8 mouse cellular contexts compared by ENCODE assay signal in genomic region chr5:136143161-136143755, GRCm38 (mm10). TPM values are rescaled to one million over a fixed set of nuclear protein-coding genes. Genes with fewer than 3 reads are reported as not detected.
A peak's percentile ranks its signal among the peaks of the same experiment; 100 is the strongest.
DNase-seq lines count a peak whose midpoint lies in the region; ATAC-seq and TF ChIP-seq lines count a peak whose summit lies in the region.

No protein-coding gene starts in this region.

- peaks cover 6% of the 10 kb centered on the region; the same call in 1 of the 2 replicates for H3K9me3 ChIP-seq in liver, embryonic 12.5 days (replicated peaks)
- H3K9me3 ChIP-seq in G1E (replicated peaks): 0 out of 2 replicates have a peak, but pooled peaks cover 4% of the 10 kb centered on the region
- H3K9me3 ChIP-seq in liver, embryonic 14.5 days (ENCODE audit: control insufficient read depth, low read length): no peaks in the 10 kb centered on the region

- H3K9ac ChIP-seq in liver, embryonic 12.5 days: no peak overlapping the region
- H3K9ac ChIP-seq in liver, embryonic 14.5 days (replicated peaks): no peak overlapping the region

- no peak for TF ChIP-seq EP300 in liver, embryonic 14.5 days (IDR thresholded peaks at IDR 0.05; ENCODE audit: low read depth)

- DNase-seq in CD4-positive, CD25-positive, alpha-beta regulatory T cell, adult 2 months (ENCODE audit: low read depth, low spot score): peak; percentile 56
- DNase-seq in liver: peak; percentile 25
- no peak for DNase-seq in G1E (ENCODE audit: low spot score)
- DNase-seq in liver, embryonic 14.5 days (ENCODE audit: low read depth in 3 of 3, low spot score in 3 of 3): no peak
- DNase-seq in adrenal gland, postnatal 25 days: no peak
- no peak for DNase-seq in heart, adult 9 months (ENCODE audit: low spot score in 2 of 2)

- H3K4me2 ChIP-seq in liver, embryonic 12.5 days: no peak overlapping the region
- no peak overlapping the region for H3K4me2 ChIP-seq in liver, embryonic 14.5 days (ENCODE audit: low read depth)

- peaks cover 45% of the 10 kb centered on the region for H3K36me3 ChIP-seq in liver, embryonic 12.5 days
- H3K36me3 ChIP-seq in G1E (replicated peaks): peaks cover 54% of the 10 kb centered on the region
- H3K36me3 ChIP-seq in liver, embryonic 14.5 days (replicated peaks; ENCODE audit: control insufficient read depth, insufficient read depth, low read depth): peaks cover 22% of the 10 kb centered on the region

- no peaks in the 10 kb centered on the region for H3K27me3 ChIP-seq in liver, embryonic 12.5 days (replicated peaks)
- H3K27me3 ChIP-seq in G1E (ENCODE audit: insufficient read depth, low read length): no peaks in the 10 kb centered on the region
- no peaks in the 10 kb centered on the region for H3K27me3 ChIP-seq in liver, embryonic 14.5 days (ENCODE audit: control insufficient read depth, insufficient read depth, low read length)

- WGBS in liver, embryonic 12.5 days (ENCODE audit: insufficient replicate concordance): 81% methylated on average over 6 of the region's 6 CpGs
- 80% methylated on average over 6 of the region's 6 CpGs for WGBS in liver, embryonic 14.5 days (ENCODE audit: insufficient replicate concordance)

- ATAC-seq in CD4-positive, CD25-positive, alpha-beta regulatory T cell, adult 4 months: no peak
- ATAC-seq in liver, embryonic 12.5 days: no peak
- ATAC-seq in G1E (ENCODE audit: extremely low read depth, insufficient number of reproducible peaks, low FRiP score, poor library complexity, severe bottlenecking): no peak
- no peak for ATAC-seq in liver, embryonic 14.5 days (ENCODE audit: insufficient read depth)

- peaks cover 47% of the 10 kb centered on the region for H3K4me1 ChIP-seq in liver, embryonic 12.5 days
- H3K4me1 ChIP-seq in G1E (ENCODE audit: insufficient read depth, low read depth, low read length): peaks cover 72% of the 10 kb centered on the region
- H3K4me1 ChIP-seq in liver, embryonic 14.5 days (replicated peaks; ENCODE audit: control insufficient read depth in 2 of 2, insufficient read depth in 2 of 2, low read length in 1 of 2): peaks cover 0 to 13% of the 10 kb centered on the region in 2 experiments; a peak in 2 of 4 replicates

- H3K27ac ChIP-seq in liver, embryonic 12.5 days: no peak overlapping the region
- H3K27ac ChIP-seq in liver, embryonic 14.5 days: no peak overlapping the region

- TF ChIP-seq CTCF in G1E (IDR thresholded peaks at IDR 0.05; ENCODE audit: low read depth, low read length): peak; percentile 43; the same call in 1 of the 2 replicates
- peak; percentile 72 for TF ChIP-seq CTCF in liver, embryonic 14.5 days (IDR thresholded peaks at IDR 0.05; ENCODE audit: low read depth)

- H3K4me3 ChIP-seq in liver, embryonic 12.5 days: no peak overlapping the region
- no peak overlapping the region for H3K4me3 ChIP-seq in G1E (ENCODE audit: low read depth, low read length)
- H3K4me3 ChIP-seq in liver, embryonic 14.5 days (ENCODE audit: insufficient read depth in 1 of 2, low read depth in 2 of 2, low read length in 2 of 2): no peak overlapping the region

RNA-seq across cellular contexts. Expression of gene Alkbh4, which starts 7.3 kb away (rescaled TPM):
- 10 to 100 TPM; 54.7 to 96.4 TPM for polyA plus RNA-seq in CD4-positive, CD25-positive, alpha-beta regulatory T cell, adult 4 months (2017; shearing (Covaris generic))
- polyA plus RNA-seq in liver, embryonic 12.5 days (2016; fragmentation: Nextera tagmentation; extraction: Ambion mirVana): 17.0 and 18.8 TPM in 2 replicates
- total RNA-seq in G1E (2014; fragmentation: Nextera tagmentation): 21.9 and 24.5 TPM in 2 replicates
- 12.4 and 16.4 TPM in 2 replicates for total RNA-seq in G1E (2017)
- polyA plus RNA-seq in G1E (2012): 36.8 and 38.6 TPM in 2 replicates
- 8.2 and 9.6 TPM in 2 replicates for polyA plus RNA-seq in liver, embryonic 14.5 days (2012; rRNA removed)
- 7.0 and 8.3 TPM in 2 replicates for polyA plus RNA-seq in liver, embryonic 14.5 days (2014; fragmentation: Nextera tagmentation; extraction: Ambion mirVana)
- 8.8 and 9.5 TPM in 2 replicates for total RNA-seq in adrenal gland, postnatal 25 days (2021)

RNA-seq across cellular contexts. Expression of gene Lrwd1, which starts 7.4 kb away (rescaled TPM):
- 10 to 100 TPM; 26.1 to 58.9 TPM for polyA plus RNA-seq in CD4-positive, CD25-positive, alpha-beta regulatory T cell, adult 4 months (2017; shearing (Covaris generic))
- 53.4 and 54.5 TPM in 2 replicates for polyA plus RNA-seq in liver, embryonic 12.5 days (2016; fragmentation: Nextera tagmentation; extraction: Ambion mirVana)
- total RNA-seq in G1E (2014; fragmentation: Nextera tagmentation): 16.6 and 16.9 TPM in 2 replicates
- total RNA-seq in G1E (2017): 43.3 and 51.8 TPM in 2 replicates
- polyA plus RNA-seq in G1E (2012): 92.6 and 112 TPM in 2 replicates
- polyA plus RNA-seq in liver, embryonic 14.5 days (2012; rRNA removed): 42.7 and 45.2 TPM in 2 replicates
- polyA plus RNA-seq in liver, embryonic 14.5 days (2014; fragmentation: Nextera tagmentation; extraction: Ambion mirVana): 34.1 and 37.8 TPM in 2 replicates
- total RNA-seq in adrenal gland, postnatal 25 days (2021): 13.8 and 14.3 TPM in 2 replicates

RNA-seq across cellular contexts. Expression of gene Polr2j, which starts 26.8 kb away (rescaled TPM):
- 100 to 1,000 TPM; 119 to 120 TPM for polyA plus RNA-seq in CD4-positive, CD25-positive, alpha-beta regulatory T cell, adult 4 months (2017; shearing (Covaris generic))
- polyA plus RNA-seq in liver, embryonic 12.5 days (2016; fragmentation: Nextera tagmentation; extraction: Ambion mirVana): 186 and 191 TPM in 2 replicates
- total RNA-seq in G1E (2014; fragmentation: Nextera tagmentation) (71.5 and 76.8 TPM in 2 replicates), G1E (2017) (192 and 216 TPM in 2 replicates)
- 99.2 and 163 TPM in 2 replicates for polyA plus RNA-seq in G1E (2012)
- 94.0 and 101 TPM in 2 replicates for polyA plus RNA-seq in liver, embryonic 14.5 days (2012; rRNA removed)
- polyA plus RNA-seq in liver, embryonic 14.5 days (2014; fragmentation: Nextera tagmentation; extraction: Ambion mirVana): 160 and 167 TPM in 2 replicates
- total RNA-seq in adrenal gland, postnatal 25 days (2021): 76.9 and 82.2 TPM in 2 replicates

RNA-seq across cellular contexts. Expression of gene Orai2, which starts 27.3 kb away (rescaled TPM):
- 10 to 100 TPM; 42.9 to 80.7 TPM for polyA plus RNA-seq in CD4-positive, CD25-positive, alpha-beta regulatory T cell, adult 4 months (2017; shearing (Covaris generic))
- 4.4 and 6.7 TPM in 2 replicates for polyA plus RNA-seq in liver, embryonic 12.5 days (2016; fragmentation: Nextera tagmentation; extraction: Ambion mirVana)
- total RNA-seq in G1E (2014; fragmentation: Nextera tagmentation) (53.1 and 56.3 TPM in 2 replicates), G1E (2017) (43.4 and 43.8 TPM in 2 replicates)
- polyA plus RNA-seq in G1E (2012): 50.2 and 53.8 TPM in 2 replicates
- 3.0 and 3.6 TPM in 2 replicates for polyA plus RNA-seq in liver, embryonic 14.5 days (2012; rRNA removed)
- polyA plus RNA-seq in liver, embryonic 14.5 days (2014; fragmentation: Nextera tagmentation; extraction: Ambion mirVana): 2.2 and 3.0 TPM in 2 replicates
- 1.8 and 2.5 TPM in 2 replicates for total RNA-seq in adrenal gland, postnatal 25 days (2021)

RNA-seq across cellular contexts. Expression of gene Prkrip1, which starts 55.5 kb away (rescaled TPM):
- 10 to 100 TPM; 31.0 to 49.0 TPM for polyA plus RNA-seq in CD4-positive, CD25-positive, alpha-beta regulatory T cell, adult 4 months (2017; shearing (Covaris generic))
- 36.3 and 41.3 TPM in 2 replicates for polyA plus RNA-seq in liver, embryonic 12.5 days (2016; fragmentation: Nextera tagmentation; extraction: Ambion mirVana)
- total RNA-seq in G1E (2014; fragmentation: Nextera tagmentation) (12.8 and 13.1 TPM in 2 replicates), G1E (2017) (47.5 and 55.5 TPM in 2 replicates)
- polyA plus RNA-seq in G1E (2012): 52.3 and 64.5 TPM in 2 replicates
- polyA plus RNA-seq in liver, embryonic 14.5 days (2012; rRNA removed): 5.6 and 16.0 TPM in 2 replicates
- polyA plus RNA-seq in liver, embryonic 14.5 days (2014; fragmentation: Nextera tagmentation; extraction: Ambion mirVana): 25.0 and 32.2 TPM in 2 replicates
- total RNA-seq in adrenal gland, postnatal 25 days (2021): 30.6 and 35.9 TPM in 2 replicates

Comparison
In these comparisons a context has a peak if more than half of its experiments do, and no peak if none do; other contexts are left out.
1. DNase-seq: peak in CD4-positive, CD25-positive, alpha-beta regulatory T cell, adult 2 months (single experiment) and liver (single experiment); none in G1E (single experiment), liver, embryonic 14.5 days (0 of 3), adrenal gland, postnatal 25 days (single experiment) and heart, adult 9 months (0 of 2).